Mouse (Mus musculus) intestine, embryonic 15.5 days (tissue): ENCODE results near the gene Nrn1l. TPM values are rescaled to one million over a fixed set of nuclear protein-coding genes. Genes with fewer than 3 reads are reported as not detected.

Experiments used
- ATAC-seq: fragments of 200-750 bp; cut with Nextera tagmentation; 2 replicates; pipeline ENCODE4 v1.8.0; 2017; ENCODE audit warnings: moderate TSS enrichment, moderate library complexity
- H3K27ac ChIP-seq: fragments of 300-500 bp; sonication (generic); 2 replicates; pipeline ENCODE4 v1.5.1; 2015; ENCODE audit warnings: mild to moderate bottlenecking, inconsistent platforms
- H3K27me3 ChIP-seq: fragments of 300-500 bp; sonication (generic); replicated peaks from 2 replicates; pipeline ENCODE4 v1.6.1; 2015; ENCODE audit warnings: inconsistent platforms
- H3K36me3 ChIP-seq: fragments of 300-500 bp; sonication (generic); 2 replicates; pipeline ENCODE4 v1.6.1; 2015; ENCODE audit warnings: inconsistent platforms
- H3K4me1 ChIP-seq: fragments of 300-500 bp; sonication (generic); replicated peaks from 2 replicates; pipeline ENCODE4 v1.6.1; 2015; ENCODE audit warnings: inconsistent platforms
- H3K4me2 ChIP-seq: fragments of 300-500 bp; sonication (generic); replicated peaks from 2 replicates; pipeline ENCODE4 v1.6.1; 2015; ENCODE audit warnings: mild to moderate bottlenecking, inconsistent platforms
- H3K4me3 ChIP-seq: fragments of 300-500 bp; sonication (generic); replicated peaks from 2 replicates; pipeline ENCODE4 v1.5.1; 2015; ENCODE audit warnings: inconsistent platforms
- H3K9ac ChIP-seq: fragments of 300-500 bp; sonication (generic); 2 replicates; pipeline ENCODE4 v1.6.1; 2015; ENCODE audit warnings: inconsistent platforms
- H3K9me3 ChIP-seq: fragments of 300-500 bp; sonication (generic); 2 replicates; pipeline ENCODE4 v1.6.1; 2016; ENCODE audit warnings: inconsistent platforms
- WGBS: fragments of 180-500 bp; shearing (Covaris S2); methylation state at CpG from one replicate; pipeline ENCODE4 v1.1.7; 2015; 5-methylcytosine and 5-hydroxymethylcytosine counted together
- polyA plus RNA-seq: library from polyadenylated mRNA; unstranded; fragments of >200 nt; fragmentation: Nextera tagmentation; extraction: Ambion mirVana; gene quantifications from 2 replicates; pipeline ENCODE4 v1.2.1, GENCODE M21; 2015

Nrn1l gene
- polyA plus RNA-seq, 1 experiment from 2014 or later, result 0.34 TPM

- peak within 1 kb of the TSS; percentile 68 for H3K4me2 ChIP-seq
- peak; percentile 96 for ATAC-seq
- no peaks in the 10 kb centered on the region for H3K27me3 ChIP-seq
- peak within 1 kb of the TSS; percentile 99 for H3K9ac ChIP-seq
- peak within 1 kb of the TSS; percentile 87 for H3K27ac ChIP-seq
- H3K4me3 ChIP-seq, result peak within 1 kb of the TSS; percentile 95
- no peaks in the 10 kb centered on the region for H3K9me3 ChIP-seq
- no peaks in the 10 kb centered on the region for H3K36me3 ChIP-seq
- WGBS, result under 1% methylated on average over 68 of the region's 68 CpGs
- H3K4me1 ChIP-seq, result 0 out of 2 replicates have a peak, but pooled peaks cover 7% of the 10 kb centered on the region
These were observed 7.0 kb downstream of the Nrn1l start, which contains the start of gene Pskh1 for GRCm38 (mm10) chr8:105900180-105900940. Pskh1 (plus strand) TSS chr8:105900441.

GRCm38 (mm10) chr8:105900941-105901616, 7.7 kb downstream of the Nrn1l start:
- no peaks in the 10 kb centered on the region for H3K36me3 ChIP-seq
- H3K9me3 ChIP-seq, result no peaks in the 10 kb centered on the region
- peak overlapping the region; percentile 99 for H3K9ac ChIP-seq
- 29% methylated on average over 16 of the region's 16 CpGs for WGBS
- peak; percentile 16 for ATAC-seq
- peak overlapping the region; percentile 95 for H3K4me3 ChIP-seq
- peak overlapping the region; percentile 68 for H3K4me2 ChIP-seq
- H3K27ac ChIP-seq, result peak overlapping the region; percentile 87
- no peaks in the 10 kb centered on the region for H3K27me3 ChIP-seq
- 0 out of 2 replicates have a peak, but pooled peaks cover 7% of the 10 kb centered on the region for H3K4me1 ChIP-seq

GRCm38 (mm10) chr8:105919390-105919789, 26.0 kb downstream of the Nrn1l start:
- H3K9ac ChIP-seq, result no peak overlapping the region
- no peaks in the 10 kb centered on the region for H3K4me1 ChIP-seq
- H3K27me3 ChIP-seq, result no peaks in the 10 kb centered on the region
- no peak for ATAC-seq
- no peak overlapping the region for H3K4me2 ChIP-seq
- H3K36me3 ChIP-seq, result no peaks in the 10 kb centered on the region
- no peaks in the 10 kb centered on the region for H3K9me3 ChIP-seq
- 85% methylated on average over 3 of the region's 3 CpGs for WGBS
- no peak overlapping the region for H3K4me3 ChIP-seq
- H3K27ac ChIP-seq, result no peak overlapping the region

GRCm38 (mm10) chr8:105925123-105925522, 31.8 kb downstream of the Nrn1l start:
- no peak for ATAC-seq
- H3K9ac ChIP-seq, result no peak overlapping the region
- no peaks in the 10 kb centered on the region for H3K4me1 ChIP-seq
- no peaks in the 10 kb centered on the region for H3K9me3 ChIP-seq
- no peak overlapping the region for H3K27ac ChIP-seq
- H3K27me3 ChIP-seq, result no peaks in the 10 kb centered on the region
- H3K4me2 ChIP-seq, result no peak overlapping the region
- no peak overlapping the region for H3K4me3 ChIP-seq
- H3K36me3 ChIP-seq, result peaks cover 4% of the 10 kb centered on the region; the same call in 1 of the 2 replicates
- 70% methylated on average over 3 of the region's 3 CpGs for WGBS

GRCm38 (mm10) chr8:105930602-105931001, 37.2 kb downstream of the Nrn1l start:
- no peak overlapping the region for H3K27ac ChIP-seq
- WGBS, result 23% methylated on average over 8 of the region's 8 CpGs
- no peak overlapping the region; the same call in 1 of the 2 replicates for H3K9ac ChIP-seq
- H3K4me2 ChIP-seq, result no peak overlapping the region
- H3K4me3 ChIP-seq, result no peak overlapping the region
- H3K36me3 ChIP-seq, result peaks cover 10% of the 10 kb centered on the region
- peak; percentile 52 for ATAC-seq
- H3K4me1 ChIP-seq, result no peaks in the 10 kb centered on the region
- no peaks in the 10 kb centered on the region for H3K27me3 ChIP-seq
- H3K9me3 ChIP-seq, result no peaks in the 10 kb centered on the region

GRCm38 (mm10) chr8:105931271-105931670, 37.9 kb downstream of the Nrn1l start:
- H3K27me3 ChIP-seq, result no peaks in the 10 kb centered on the region
- no peak overlapping the region for H3K9ac ChIP-seq
- no peak overlapping the region for H3K27ac ChIP-seq
- no peaks in the 10 kb centered on the region for H3K4me1 ChIP-seq
- WGBS, result 95% methylated on average over 3 of the region's 3 CpGs
- H3K9me3 ChIP-seq, result no peaks in the 10 kb centered on the region
- ATAC-seq, result no peak
- peaks cover 10% of the 10 kb centered on the region for H3K36me3 ChIP-seq
- H3K4me3 ChIP-seq, result no peak overlapping the region
- no peak overlapping the region for H3K4me2 ChIP-seq

GRCm38 (mm10) chr8:105932525-105932924, 39.2 kb downstream of the Nrn1l start:
- WGBS, result 89% methylated on average over 11 of the region's 11 CpGs
- ATAC-seq, result no peak
- no peak overlapping the region for H3K9ac ChIP-seq

GRCm38 (mm10) chr8:105933762-105934161, 40.4 kb downstream of the Nrn1l start, which contains the start of gene Ctrl:
Ctrl (minus strand) TSS chr8:105933862.
- H3K27ac ChIP-seq, result no peak within 1 kb of the TSS
- ATAC-seq, result no peak
- no peak within 1 kb of the TSS for H3K4me3 ChIP-seq
- H3K36me3 ChIP-seq, result peaks cover 10% of the 10 kb centered on the region
- no peaks in the 10 kb centered on the region for H3K27me3 ChIP-seq
- peak within 1 kb of the TSS; percentile 17; the same call in 1 of the 2 replicates for H3K9ac ChIP-seq
- H3K4me2 ChIP-seq, result no peak within 1 kb of the TSS
- 0 out of 2 replicates have a peak, but pooled peaks cover 4% of the 10 kb centered on the region for H3K4me1 ChIP-seq
- WGBS, result 88% methylated on average over 2 of the region's 2 CpGs
- H3K9me3 ChIP-seq, result no peaks in the 10 kb centered on the region

More at GRCm38 (mm10) chr8:105932525-105932924, 39.2 kb downstream of the Nrn1l start:
- no peaks in the 10 kb centered on the region for H3K9me3 ChIP-seq
- H3K27me3 ChIP-seq, result no peaks in the 10 kb centered on the region
- H3K4me2 ChIP-seq, result no peak overlapping the region
- no peak overlapping the region for H3K27ac ChIP-seq
- no peaks in the 10 kb centered on the region for H3K4me1 ChIP-seq
- H3K36me3 ChIP-seq, result peaks cover 10% of the 10 kb centered on the region
- no peak overlapping the region for H3K4me3 ChIP-seq

- H3K4me1 ChIP-seq, result 0 out of 2 replicates have a peak, but pooled peaks cover 4% of the 10 kb centered on the region
- ATAC-seq, result no peak
- H3K36me3 ChIP-seq, result peaks cover 6% of the 10 kb centered on the region
- WGBS, result 78% methylated on average over 6 of the region's 6 CpGs
- no peak overlapping the region for H3K9ac ChIP-seq
- H3K27me3 ChIP-seq, result no peaks in the 10 kb centered on the region
- no peak overlapping the region for H3K4me2 ChIP-seq
- H3K4me3 ChIP-seq, result no peak overlapping the region
- H3K9me3 ChIP-seq, result no peaks in the 10 kb centered on the region
- no peak overlapping the region for H3K27ac ChIP-seq
These were observed 41.7 kb downstream of the Nrn1l start for GRCm38 (mm10) chr8:105935105-105935504.

- Histone ChIP-seq H3K4me3 (peak overlapping the region; percentile 90), H3K4me1 (0 out of 2 replicates have a peak, but pooled peaks cover 4% of the 10 kb centered on the region), H3K9ac (peak overlapping the region; percentile 81), H3K9me3 (no peaks in the 10 kb centered on the region), H3K4me2 (peak overlapping the region; percentile 93), H3K36me3 (peaks cover 4% of the 10 kb centered on the region), H3K27me3 (no peaks in the 10 kb centered on the region), H3K27ac (no peak overlapping the region)
- no peak for ATAC-seq
- 34% methylated on average over 7 of the region's 7 CpGs for WGBS
These were observed 42.7 kb downstream of the Nrn1l start for GRCm38 (mm10) chr8:105935863-105936603.

- H3K4me1 ChIP-seq, result 0 out of 2 replicates have a peak, but pooled peaks cover 4% of the 10 kb centered on the region
- H3K4me3 ChIP-seq, result peak overlapping the region; percentile 90
- H3K36me3 ChIP-seq, result no peaks in the 10 kb centered on the region
- H3K4me2 ChIP-seq, result peak overlapping the region; percentile 93
- under 1% methylated on average over 30 of the region's 30 CpGs for WGBS
- H3K27ac ChIP-seq, result peak overlapping the region; percentile 88
- peak; percentile 93 for ATAC-seq
- no peaks in the 10 kb centered on the region for H3K27me3 ChIP-seq
- H3K9ac ChIP-seq, result peak overlapping the region; percentile 81
- H3K9me3 ChIP-seq, result no peaks in the 10 kb centered on the region
These were observed 43.6 kb downstream of the Nrn1l start for GRCm38 (mm10) chr8:105936866-105937475.
